Mouse (Mus musculus) gastrocnemius, adult 2 months (tissue): ENCODE data around the gene Npl. TPM values are rescaled to one million over a fixed set of nuclear protein-coding genes. Genes with fewer than 3 reads are reported as not detected.
"Not testable (repeated sequence)": the region's sequence is repeated elsewhere in the genome, so short reads cannot be mapped to it uniquely, and the experiment has no call there.

Experiments
- DNase-seq: peaks from one replicate; pipeline ENCODE4 v3.0.0; 2022
- H3K27ac ChIP-seq: fragments of 200-600 bp; 2 replicates; pipeline ENCODE4 v1.8.1; 2022; ENCODE audit warnings: mild to moderate bottlenecking
- H3K4me3 ChIP-seq: fragments of 200-600 bp; 2 replicates; pipeline ENCODE4 v1.8.1; 2022; ENCODE audit warnings: mild to moderate bottlenecking, moderate library complexity
- CTCF ChIP-seq: fragments of 200-600 bp; IDR thresholded peaks from 2 replicates; pipeline ENCODE4 v1.8.1; 2022; ENCODE audit warnings: antibody characterized with exemption, mild to moderate bottlenecking, moderate library complexity
- intact Hi-C: fragments of 180-260 bp; cut with DNase I; formaldehyde crosslinking; loops from one replicate; pipeline ENCODE4 v1.15.1; 2025
- total RNA-seq, 2 experiments: library from RNA; stranded (reverse); gene quantifications; 2 replicates each; pipeline ENCODE4 v1.2.3; 2021

Gene Npl
- total RNA-seq, 2 experiments from 2014 or later = 1.1 to 1.6 TPM

DNA sequence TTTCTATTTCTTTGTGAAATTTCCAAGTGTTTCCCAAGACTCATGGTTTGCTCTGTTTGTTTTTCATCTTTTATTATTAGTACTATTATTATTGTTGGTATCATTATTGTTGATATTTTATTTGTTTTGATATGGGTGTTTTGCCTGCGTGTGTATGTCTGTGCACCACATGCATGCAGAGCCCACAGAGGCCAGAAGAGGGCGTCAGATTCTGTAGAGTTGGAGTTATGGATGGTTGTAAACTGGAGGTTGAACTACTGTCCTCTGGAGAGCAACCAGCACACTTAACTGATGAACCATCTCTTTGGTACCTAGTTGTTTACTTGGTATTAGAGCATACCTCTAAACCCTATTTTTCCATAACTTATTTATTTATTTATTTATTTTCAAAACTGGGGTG, 13.8 kb upstream of the Npl start:
- H3K4me3 ChIP-seq = no peak overlapping the region
- DNase-seq = no peak
- intact Hi-C loops = no loop called here
- TF ChIP-seq CTCF = peak; percentile 22; the same call in 1 of the 2 replicates
- no peak overlapping the region for H3K27ac ChIP-seq

DNA sequence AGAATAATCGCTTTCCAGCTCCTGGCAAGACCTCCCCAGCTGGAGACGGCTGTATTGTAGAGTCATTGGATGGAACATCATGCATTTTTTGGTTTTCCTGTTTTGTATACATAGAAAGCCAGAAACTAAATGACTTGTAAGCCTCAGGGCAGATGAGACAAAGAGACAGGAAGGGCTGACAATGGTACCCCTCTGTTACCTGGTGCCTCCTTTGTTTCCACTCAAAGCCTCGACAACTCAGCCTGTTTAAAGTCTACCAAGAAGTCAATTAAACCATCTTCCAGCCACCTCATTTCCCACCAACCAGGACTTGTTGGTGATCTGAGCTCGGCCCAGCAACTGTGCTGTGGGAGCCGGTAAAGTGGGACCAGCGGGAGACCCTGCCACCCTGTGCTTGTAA, 11.0 kb upstream of the Npl start:
- Histone ChIP-seq H3K4me3 (no peak overlapping the region), H3K27ac (no peak overlapping the region)
- no peak for DNase-seq
- intact Hi-C loops = no loop called here
- TF ChIP-seq CTCF = no peak

DNA sequence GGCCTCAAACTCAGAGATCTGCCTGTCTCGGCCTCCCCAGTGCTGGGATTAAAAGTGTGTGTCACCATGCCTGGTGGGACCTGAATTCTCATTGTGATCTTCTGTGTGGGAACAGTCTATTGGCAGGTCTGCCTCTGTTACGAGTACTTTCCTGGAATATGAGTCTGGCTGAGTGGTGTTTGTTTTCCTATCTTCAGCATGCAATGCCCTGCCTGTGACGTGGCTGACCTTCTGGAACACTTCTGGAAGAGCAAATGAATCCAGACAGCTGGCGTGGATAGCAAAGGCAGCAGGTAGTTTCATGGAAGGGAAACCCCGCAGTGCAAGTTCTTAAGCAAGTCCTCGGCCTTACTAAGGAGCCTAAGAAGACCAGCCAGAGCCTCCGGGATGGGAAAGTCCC, 9.9 kb upstream of the Npl start:
- no peak for TF ChIP-seq CTCF
- H3K4me3 ChIP-seq = no peak overlapping the region
- no peak overlapping the region for H3K27ac ChIP-seq
- intact Hi-C loops = loop anchor here (1.0 to 5.0 kb wide), 3 partner anchors 183 to 248 kb away; no protein-coding TSS in a partner anchor
- no peak for DNase-seq

DNA sequence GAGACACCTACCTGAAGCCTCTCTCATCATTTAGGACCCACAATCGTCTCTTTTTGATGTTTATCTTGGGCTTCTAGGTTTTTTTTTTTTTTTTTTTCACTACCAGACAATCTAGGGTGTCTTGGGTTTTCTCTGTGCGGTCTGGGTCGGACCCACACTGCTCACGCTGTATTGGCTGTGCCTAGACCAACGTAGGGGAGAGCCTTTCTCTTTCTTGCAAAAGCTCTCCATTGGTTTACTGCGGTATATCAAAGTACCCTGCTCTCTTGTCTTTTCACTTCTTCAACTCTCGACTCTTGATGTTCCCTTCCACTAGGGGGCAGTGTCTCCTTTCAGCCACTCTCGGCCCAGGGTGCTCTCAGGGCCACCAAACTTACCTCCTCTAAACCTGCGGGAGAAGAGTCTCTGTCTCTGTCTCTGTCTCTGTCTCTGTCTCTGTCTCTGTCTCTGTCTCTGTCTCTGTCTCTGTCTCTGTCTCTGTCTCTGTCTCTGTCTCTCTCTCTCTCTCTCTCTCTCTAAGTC, 9.3 kb upstream of the Npl start:
- intact Hi-C loops = loop anchor here (1.0 to 5.0 kb wide), 3 partner anchors 183 to 248 kb away; no protein-coding TSS in a partner anchor
- peak; percentile 86 for TF ChIP-seq CTCF
- Histone ChIP-seq H3K4me3 (no peak overlapping the region), H3K27ac (no peak overlapping the region)
- DNase-seq = peak; percentile 70

DNA sequence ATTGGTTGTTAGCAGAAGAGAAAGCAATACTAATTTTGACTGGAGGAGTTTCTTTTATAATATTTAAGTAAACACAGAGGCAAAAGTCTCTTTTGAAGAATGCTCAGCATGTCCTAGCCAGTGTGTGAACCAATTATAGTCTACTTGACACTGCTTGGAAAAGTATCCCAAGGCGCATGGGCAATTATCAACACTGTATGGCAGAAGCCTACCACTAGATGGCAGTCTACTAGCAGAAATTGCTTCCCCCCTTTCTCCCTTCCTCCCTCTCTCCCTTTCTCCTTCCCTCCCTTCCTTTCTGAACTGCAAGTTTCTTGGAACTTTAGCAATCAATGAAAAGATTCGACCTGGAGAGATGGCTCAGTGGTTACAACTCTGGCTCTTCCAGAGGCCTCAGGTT, 7.1 kb upstream of the Npl start:
- H3K27ac ChIP-seq = no peak overlapping the region
- intact Hi-C loops = loop anchor here (5.0 kb wide), 1 partner anchor 250 kb away; no protein-coding TSS in a partner anchor
- no peak overlapping the region for H3K4me3 ChIP-seq
- peak; percentile 91 for TF ChIP-seq CTCF
- peak; percentile 28 for DNase-seq

DNA sequence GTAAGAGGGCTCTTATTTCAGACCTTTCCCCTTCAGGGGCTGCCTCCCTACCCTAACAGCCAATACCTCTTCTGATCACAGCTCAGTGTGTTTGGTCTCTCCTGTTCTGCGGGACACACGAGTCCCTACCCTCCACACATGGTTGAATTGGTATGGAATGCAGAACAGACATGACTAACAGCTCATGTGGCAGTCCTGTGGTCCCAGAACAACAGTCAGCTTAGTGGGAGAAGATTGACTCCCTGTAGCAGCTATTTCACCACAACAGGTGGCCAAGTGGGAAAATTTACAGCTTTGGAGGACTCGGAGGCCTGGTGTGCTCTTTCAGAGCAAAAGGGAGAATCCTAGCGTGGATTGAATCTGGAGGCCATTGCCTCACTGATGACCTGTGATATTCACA, 6.4 kb upstream of the Npl start:
- Histone ChIP-seq H3K4me3 (no peak overlapping the region), H3K27ac (no peak overlapping the region)
- no peak for DNase-seq
- TF ChIP-seq CTCF = no peak
- intact Hi-C loops = loop anchor here (5.0 kb wide), 1 partner anchor 251 kb away; no protein-coding TSS in a partner anchor

DNA sequence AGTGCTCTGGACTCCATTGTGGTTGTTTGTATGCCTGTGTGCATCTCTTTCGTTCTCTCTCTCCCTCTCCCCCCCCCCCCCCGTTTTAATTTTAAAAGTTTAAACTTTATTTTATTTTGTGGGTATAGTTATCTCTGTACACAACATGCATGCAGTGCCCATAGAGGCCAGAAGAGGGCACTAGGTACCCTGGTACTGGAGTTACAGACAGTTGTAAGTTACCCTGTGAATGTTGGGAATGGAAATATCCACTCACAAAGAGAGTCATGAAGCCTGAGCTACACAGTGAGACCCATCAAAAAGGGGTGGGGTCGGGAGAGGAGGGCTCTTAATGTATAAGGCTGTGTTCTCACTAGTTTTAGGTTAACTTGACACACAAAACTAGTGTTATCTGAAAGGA, 969 bp upstream of the Npl start:
- intact Hi-C loops = no loop called here
- peak; percentile 60 for TF ChIP-seq CTCF
- H3K27ac ChIP-seq = no peak overlapping the region
- H3K4me3 ChIP-seq = no peak overlapping the region
- DNase-seq = peak; percentile 59

DNA sequence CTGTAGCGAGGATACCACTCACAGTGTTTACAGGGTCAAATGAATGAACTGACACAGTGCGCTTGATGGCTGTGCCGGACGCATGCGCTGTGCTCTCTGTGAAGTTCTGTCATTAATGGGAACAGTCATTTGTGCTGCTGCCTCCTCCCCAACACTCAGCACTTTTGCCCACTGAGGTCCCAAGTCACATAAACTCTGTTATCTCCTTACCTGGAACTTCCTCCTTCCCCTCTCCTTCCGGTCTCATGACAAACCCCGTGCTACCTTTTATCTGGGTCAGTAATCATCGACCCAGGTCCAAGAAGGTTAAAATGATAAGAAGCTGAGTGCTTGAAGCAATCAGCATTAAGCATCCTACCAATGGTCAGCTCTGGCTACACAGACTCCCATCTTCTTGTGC, 2.3 kb downstream of the Npl start:
- no peak for TF ChIP-seq CTCF
- DNase-seq = no peak
- intact Hi-C loops = no loop called here
- H3K4me3 ChIP-seq = no peak overlapping the region
- H3K27ac ChIP-seq = no peak overlapping the region

DNA sequence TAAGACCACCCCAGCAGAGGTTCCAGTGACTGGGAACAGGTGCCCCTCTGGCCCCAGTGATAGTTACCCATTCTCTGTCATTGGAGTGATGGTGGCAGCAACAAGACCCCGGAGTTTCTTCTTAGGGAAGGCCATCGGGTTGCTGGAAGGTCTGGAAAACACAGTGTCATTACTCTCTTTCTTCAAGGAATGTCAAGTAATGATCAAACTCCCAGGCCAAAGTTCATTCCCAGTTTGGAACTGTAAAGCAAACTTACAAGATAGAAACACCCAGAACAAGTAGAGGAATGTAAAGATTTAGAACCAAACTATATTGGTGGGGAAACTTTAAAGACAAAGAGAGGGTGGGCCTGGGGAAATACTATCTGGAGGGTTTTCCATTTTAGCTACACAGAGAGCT, 4.6 kb downstream of the Npl start:
- Histone ChIP-seq H3K4me3 (no peak overlapping the region), H3K27ac (no peak overlapping the region)
- intact Hi-C loops = no loop called here
- TF ChIP-seq CTCF = no peak
- DNase-seq = no peak

DNA sequence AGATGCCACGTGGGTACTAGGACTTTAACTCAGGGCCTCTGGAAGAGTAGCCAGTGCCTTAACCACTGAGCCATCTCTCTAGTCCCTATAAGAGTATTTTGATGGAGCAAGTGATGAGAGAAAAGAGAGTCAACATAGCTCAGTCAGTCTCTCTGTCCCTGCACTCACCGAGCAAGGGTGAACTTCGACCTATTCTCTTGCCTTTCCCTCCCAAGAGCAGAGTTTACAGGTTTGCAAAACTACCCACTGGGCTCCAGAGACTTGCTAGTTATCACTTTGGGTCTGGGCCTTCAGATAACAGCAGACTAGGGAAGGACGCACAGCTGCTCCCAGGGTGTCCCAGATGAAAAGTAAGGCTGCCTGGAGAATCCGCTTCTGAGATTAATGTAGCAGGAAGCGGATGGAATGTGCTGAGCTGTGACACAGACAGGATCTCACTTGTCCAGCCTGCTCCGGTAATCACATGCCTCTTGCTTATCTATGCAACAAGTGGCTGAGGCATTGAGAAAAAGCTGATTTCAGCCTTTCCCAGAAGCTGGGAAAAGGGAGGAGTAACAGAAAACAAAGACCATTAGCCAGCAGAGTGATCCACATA, 7.0 kb downstream of the Npl start:
- Histone ChIP-seq H3K4me3 (no peak overlapping the region), H3K27ac (no peak overlapping the region)
- TF ChIP-seq CTCF = no peak
- DNase-seq = no peak
- intact Hi-C loops = no loop called here

DNA sequence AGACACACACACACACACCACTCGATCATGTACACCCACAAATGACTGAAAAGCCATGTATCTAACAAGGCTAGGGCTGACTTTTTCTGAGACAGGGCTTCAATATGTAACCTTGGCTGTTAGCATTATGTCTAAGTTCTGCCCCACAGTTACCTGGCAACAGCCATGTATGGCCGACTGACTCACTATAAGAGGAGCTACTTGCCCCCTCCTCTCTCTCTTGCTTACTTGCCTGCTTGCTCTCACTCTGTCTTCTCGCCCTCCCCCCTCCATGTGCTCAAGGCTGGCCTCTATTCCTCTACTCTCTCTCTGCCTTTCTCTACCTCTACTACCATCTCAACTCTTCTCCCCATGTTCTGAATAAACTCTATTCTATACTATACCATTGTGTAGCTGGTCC, 9.1 kb downstream of the Npl start:
- no peak for TF ChIP-seq CTCF
- no peak for DNase-seq
- Histone ChIP-seq H3K4me3 (no peak overlapping the region), H3K27ac (no peak overlapping the region)
- intact Hi-C loops = no loop called here

DNA sequence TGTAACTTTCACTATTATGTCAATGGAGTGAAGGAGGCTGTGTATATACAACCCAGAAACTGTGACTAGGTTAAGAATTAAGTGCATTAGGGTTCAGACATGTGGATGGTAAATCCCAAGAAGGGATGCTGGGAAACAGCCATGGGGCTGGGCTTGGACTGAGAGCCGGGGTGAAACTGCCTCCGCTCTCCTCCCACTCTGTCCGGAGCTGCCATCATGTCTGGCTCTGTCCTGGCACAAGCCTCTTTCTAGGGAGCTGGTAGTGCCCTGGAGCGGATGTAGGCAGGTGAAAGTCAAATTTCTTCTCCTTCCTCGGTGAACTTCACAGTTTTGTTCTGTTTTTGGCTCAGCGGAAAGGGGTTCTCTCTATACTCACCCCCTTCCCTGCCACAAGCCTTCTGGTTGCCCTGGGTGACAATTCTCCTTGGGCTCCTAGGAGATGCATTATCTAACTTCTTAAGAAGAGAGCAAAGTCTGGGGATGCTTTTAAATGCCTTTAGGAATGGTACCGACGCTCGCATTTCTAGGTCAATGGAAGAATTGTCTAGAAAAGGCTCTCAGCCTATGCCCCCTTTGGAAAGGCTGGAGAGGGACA, 10.0 kb downstream of the Npl start:
- intact Hi-C loops = no loop called here
- TF ChIP-seq CTCF = no peak

DNA sequence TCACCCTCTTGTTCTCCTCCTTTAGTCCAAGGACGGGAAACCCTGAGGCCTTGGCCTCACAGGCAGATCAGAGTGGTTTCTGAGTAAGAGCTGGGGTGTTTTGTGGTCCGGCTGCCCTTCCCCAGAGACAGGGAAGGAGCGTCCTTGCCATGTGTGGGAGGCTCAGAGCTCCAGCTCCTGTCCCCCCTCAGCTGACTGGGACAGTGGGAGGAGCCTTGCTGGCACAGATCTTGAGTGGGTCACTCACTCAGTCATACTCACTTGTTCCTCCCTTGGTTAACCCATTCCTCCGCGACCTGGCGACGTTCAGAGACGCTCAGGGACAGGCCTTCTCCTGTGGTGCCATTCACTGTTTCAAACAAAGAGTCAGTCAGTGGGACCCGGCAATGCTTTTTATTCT, 14.2 kb downstream of the Npl start:
- Histone ChIP-seq H3K4me3 (no peak overlapping the region), H3K27ac (no peak overlapping the region)
- no peak for TF ChIP-seq CTCF
- intact Hi-C loops = no loop called here
- peak; percentile 31 for DNase-seq

More for the DNA sequence above, 10.0 kb downstream of the Npl start:
- no peak for DNase-seq
- Histone ChIP-seq H3K4me3 (no peak overlapping the region), H3K27ac (no peak overlapping the region)

DNA sequence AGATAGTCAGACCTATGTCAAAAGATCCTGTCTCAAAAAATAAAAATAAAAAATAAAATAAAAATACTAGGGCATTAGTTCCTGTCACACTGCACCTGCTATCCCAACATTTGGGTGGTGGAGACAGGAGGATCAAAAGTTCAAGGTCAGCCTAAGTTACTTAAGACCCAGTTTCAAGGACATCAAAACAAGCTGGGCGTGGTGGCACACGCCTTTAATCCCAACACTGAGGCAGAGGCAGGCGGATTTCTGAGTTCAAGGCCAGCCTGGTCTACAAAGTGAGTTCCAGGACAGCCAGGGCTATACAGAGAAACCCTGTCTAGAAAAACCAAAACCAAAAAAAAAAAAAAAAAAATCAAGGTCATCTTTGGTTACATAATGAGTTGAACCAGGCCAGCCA, 16.9 kb downstream of the Npl start:
- H3K27ac ChIP-seq, DNase-seq, H3K4me3 ChIP-seq, intact Hi-C loops: not testable (repeated sequence)
